Mouse (Mus musculus) erythroid progenitor cell, adult 5-6 weeks (primary cell): ENCODE data around the gene Nat8f6. TPM values are rescaled to one million over a fixed set of nuclear protein-coding genes. Genes with fewer than 3 reads are reported as not detected.
"Not testable (repeated sequence)": the region's sequence is repeated elsewhere in the genome, so short reads cannot be mapped to it uniquely, and the experiment has no call there.

Experiments
- ATAC-seq: replicated peaks from 2 replicates; pipeline ENCODE4 v1.8.0; 2016; ENCODE audit warnings: moderate number of reproducible peaks, mild to moderate bottlenecking, moderate TSS enrichment, inconsistent platforms; ENCODE audit not compliant: poor library complexity, low FRiP score, severe bottlenecking
- total RNA-seq, 2 experiments: library from RNA; stranded (forward) in 1 of 2; stranded (reverse) in 1 of 2; fragments of 150-400 nt in 1 of 2; fragments of 186-747, 209-891 nt in 1 of 2; gene quantifications; 2 replicates each; pipeline versions ENCODE4 v1.2.3 to v1.2.4; 2015 to 2017; ENCODE audit warnings: low replicate concordance in 2 of 2

The Nat8f6 gene
- total RNA-seq, 2 experiments from 2014 or later: not detected

GRCm38 (mm10) chr6:85837307-85837706, 16.6 kb upstream of the Nat8f6 start:
- not testable (repeated sequence) for ATAC-seq

GRCm38 (mm10) chr6:85836827-85837226, 16.1 kb upstream of the Nat8f6 start:
- ATAC-seq: 0 out of 2 replicates have a peak, but pooled peaks have one; percentile 19

GRCm38 (mm10) chr6:85836098-85836497, 15.3 kb upstream of the Nat8f6 start:
- ATAC-seq: not testable (repeated sequence)

GRCm38 (mm10) chr6:85835104-85835503, 14.3 kb upstream of the Nat8f6 start:
- not testable (repeated sequence) for ATAC-seq

GRCm38 (mm10) chr6:85834504-85835100, 13.8 kb upstream of the Nat8f6 start:
- ATAC-seq: not testable (repeated sequence)

GRCm38 (mm10) chr6:85831796-85832321, 11.1 kb upstream of the Nat8f6 start, which contains the start of gene Nat8:
Nat8 (minus strand) TSS chr6:85832082.
- no peak for ATAC-seq

- ATAC-seq: no peak
Observed at GRCm38 (mm10) chr6:85829462-85829861, 8.7 kb upstream of the Nat8f6 start.

- ATAC-seq: no peak
Observed at GRCm38 (mm10) chr6:85825886-85826285, 5.1 kb upstream of the Nat8f6 start.

- ATAC-seq: no peak
Observed at GRCm38 (mm10) chr6:85823382-85824090, 2.8 kb upstream of the Nat8f6 start.

- ATAC-seq: no peak
Observed at GRCm38 (mm10) chr6:85822286-85822685, 1.5 kb upstream of the Nat8f6 start.

GRCm38 (mm10) chr6:85818338-85818737, 2.4 kb downstream of the Nat8f6 start:
- no peak for ATAC-seq

- no peak for ATAC-seq
Observed at GRCm38 (mm10) chr6:85813339-85813738, 7.4 kb downstream of the Nat8f6 start.

- not testable (repeated sequence) for ATAC-seq
Observed at GRCm38 (mm10) chr6:85810942-85811537, 9.7 kb downstream of the Nat8f6 start.

- ATAC-seq: not testable (repeated sequence)
Observed at GRCm38 (mm10) chr6:85810514-85810913, 10.2 kb downstream of the Nat8f6 start.

- not testable (repeated sequence) for ATAC-seq
Observed at GRCm38 (mm10) chr6:85809784-85810183, 11.0 kb downstream of the Nat8f6 start.

- not testable (repeated sequence) for ATAC-seq
Observed at GRCm38 (mm10) chr6:85803180-85803579, 17.6 kb downstream of the Nat8f6 start.

- not testable (repeated sequence) for ATAC-seq
Observed at GRCm38 (mm10) chr6:85765532-85765931, 55.2 kb downstream of the Nat8f6 start, which contains the start of gene Nat8f3. Nat8f3 (minus strand) TSS chr6:85765754.

GRCm38 (mm10) chr6:85763127-85764070, 57.4 kb downstream of the Nat8f6 start:
- ATAC-seq: not testable (repeated sequence)

- not testable (repeated sequence) for ATAC-seq
Observed at GRCm38 (mm10) chr6:85762678-85763077, 58.1 kb downstream of the Nat8f6 start.
